Mouse (Mus musculus) C2C12 (cell line): ENCODE results near the gene Stx3. TPM values are rescaled to one million over a fixed set of nuclear protein-coding genes. Genes with fewer than 3 reads are reported as not detected.

Experiments
- H3K27me3 ChIP-seq: one replicate; pipeline ENCODE4 v1.6.1; 2011; ENCODE audit not compliant: control insufficient read depth, insufficient read depth, insufficient read length
- H3K36me3 ChIP-seq: one replicate; pipeline ENCODE4 v1.6.1; 2011; ENCODE audit not compliant: control insufficient read depth, insufficient read depth
- H3K4me3 ChIP-seq: one replicate; pipeline ENCODE4 v1.5.1; 2011; ENCODE audit warnings: mild to moderate bottlenecking, control low read depth; ENCODE audit not compliant: poor library complexity, insufficient read depth, severe bottlenecking
- H3K79me2 ChIP-seq: one replicate; pipeline ENCODE4 v1.6.1; 2011; ENCODE audit not compliant: control insufficient read depth, insufficient read depth
- H3K79me3 ChIP-seq: one replicate; pipeline ENCODE4 v1.6.1; 2011; ENCODE audit warnings: low read depth, control low read depth
- H3ac ChIP-seq: one replicate; pipeline ENCODE3; 2011; ENCODE audit warnings: low read depth; ENCODE audit not compliant: control insufficient read depth, insufficient read length
- CEBPB ChIP-seq: IDR thresholded peaks from one replicate; pipeline ENCODE4 v1.6.1; 2011; ENCODE audit warnings: low read depth, mild to moderate bottlenecking, control low read depth, moderate library complexity
- CTCF ChIP-seq: IDR thresholded peaks from one replicate; pipeline ENCODE4 v1.5.1; 2011; ENCODE audit not compliant: control insufficient read depth, insufficient read depth, insufficient read length
- FOSL1 ChIP-seq: IDR thresholded peaks from one replicate; pipeline ENCODE4 v1.8.0; 2011; ENCODE audit warnings: mild to moderate bottlenecking, low read length; ENCODE audit not compliant: poor library complexity, insufficient read depth, severe bottlenecking
- MAX ChIP-seq: IDR thresholded peaks from one replicate; pipeline ENCODE4 v1.6.1; 2011; ENCODE audit warnings: mild to moderate bottlenecking, control low read depth
- MYOD1 ChIP-seq: IDR thresholded peaks from one replicate; pipeline ENCODE4 v1.6.1; 2011; ENCODE audit warnings: low read depth; ENCODE audit not compliant: control insufficient read depth, insufficient read length
- MYOG ChIP-seq: IDR thresholded peaks from one replicate; pipeline ENCODE4 v1.6.1; 2011; ENCODE audit not compliant: control insufficient read depth, insufficient read length; ENCODE audit errors: extremely low read depth
- USF1 ChIP-seq: IDR thresholded peaks from one replicate; pipeline ENCODE4 v1.6.1; 2011; ENCODE audit warnings: low read depth, mild to moderate bottlenecking, control low read depth, moderate library complexity
- polyA plus RNA-seq: library from polyadenylated mRNA; unstranded; fragments of >200 nt; fragmentation: generic; extraction: Trizol; gene quantifications from one replicate; pipeline ENCODE4 v1.2.1, GENCODE M21; 2012; ENCODE audit warnings: missing spikeins

Gene Stx3
- polyA plus RNA-seq, 1 experiment = 5.4 TPM

- TF ChIP-seq CTCF = no peak
- no peak for TF ChIP-seq MYOG
- TF ChIP-seq CEBPB = no peak
- TF ChIP-seq MAX = no peak
- no peak for TF ChIP-seq MYOD1
- TF ChIP-seq FOSL1 = no peak
- no peak for TF ChIP-seq USF1
- Histone ChIP-seq H3K79me3 (no peaks in the 10 kb centered on the region), H3K36me3 (no peaks in the 10 kb centered on the region), H3K79me2 (no peaks in the 10 kb centered on the region), H3ac (no peak overlapping the region), H3K27me3 (no peaks in the 10 kb centered on the region), H3K4me3 (no peak overlapping the region)
These were observed 11.4 kb downstream of the Stx3 start for GRCm38 (mm10) chr19:11807822-11808221.

- Histone ChIP-seq H3K36me3 (no peaks in the 10 kb centered on the region), H3ac (no peak overlapping the region), H3K79me3 (no peaks in the 10 kb centered on the region), H3K27me3 (no peaks in the 10 kb centered on the region), H3K79me2 (no peaks in the 10 kb centered on the region), H3K4me3 (no peak overlapping the region)
- TF ChIP-seq MYOD1 (no peak), FOSL1 (no peak), MYOG (no peak), CTCF (no peak), CEBPB (no peak), USF1 (no peak), MAX (no peak)
These were observed 12.0 kb downstream of the Stx3 start for GRCm38 (mm10) chr19:11807251-11807650.

- H3K79me3 ChIP-seq = no peaks in the 10 kb centered on the region
- H3K4me3 ChIP-seq = no peak overlapping the region
- H3ac ChIP-seq = no peak overlapping the region
- no peaks in the 10 kb centered on the region for H3K79me2 ChIP-seq
- no peaks in the 10 kb centered on the region for H3K36me3 ChIP-seq
- H3K27me3 ChIP-seq = no peaks in the 10 kb centered on the region
- TF ChIP-seq MYOG (no peak), MYOD1 (no peak), MAX (no peak), FOSL1 (no peak), CEBPB (no peak), USF1 (no peak), CTCF (no peak)
These were observed 14.8 kb downstream of the Stx3 start for GRCm38 (mm10) chr19:11804423-11804822.

GRCm38 (mm10) chr19:11800531-11801315, 18.5 kb downstream of the Stx3 start:
- Histone ChIP-seq H3K36me3 (no peaks in the 10 kb centered on the region), H3K27me3 (no peaks in the 10 kb centered on the region), H3ac (no peak overlapping the region), H3K79me3 (no peaks in the 10 kb centered on the region), H3K79me2 (no peaks in the 10 kb centered on the region), H3K4me3 (no peak overlapping the region)
- no peak for TF ChIP-seq CEBPB
- no peak for TF ChIP-seq CTCF
- TF ChIP-seq MYOD1 = no peak
- TF ChIP-seq FOSL1 = no peak

GRCm38 (mm10) chr19:11794447-11794846, 24.8 kb downstream of the Stx3 start:
- no peaks in the 10 kb centered on the region for H3K36me3 ChIP-seq
- no peaks in the 10 kb centered on the region for H3K27me3 ChIP-seq
- no peak overlapping the region for H3K4me3 ChIP-seq
- H3K79me2 ChIP-seq = no peaks in the 10 kb centered on the region
- H3ac ChIP-seq = no peak overlapping the region
- H3K79me3 ChIP-seq = no peaks in the 10 kb centered on the region
- TF ChIP-seq CEBPB (no peak), MYOG (no peak), MAX (no peak), USF1 (no peak), MYOD1 (no peak), CTCF (no peak), FOSL1 (no peak)

- TF ChIP-seq FOSL1 = no peak
- no peak for TF ChIP-seq CTCF
- TF ChIP-seq USF1 = no peak
- TF ChIP-seq MYOD1 = no peak
- TF ChIP-seq CEBPB = no peak
- TF ChIP-seq MYOG = no peak
- no peak overlapping the region for H3ac ChIP-seq
- H3K79me2 ChIP-seq = no peaks in the 10 kb centered on the region
- H3K36me3 ChIP-seq = no peaks in the 10 kb centered on the region
- H3K27me3 ChIP-seq = no peaks in the 10 kb centered on the region
- H3K4me3 ChIP-seq = no peak overlapping the region
- no peaks in the 10 kb centered on the region for H3K79me3 ChIP-seq
These were observed 25.4 kb downstream of the Stx3 start for GRCm38 (mm10) chr19:11793741-11794359.
